In genomic region chr14:123446031-123446430, GRCm38 (mm10) we compare ENCODE assay signal across 32 mouse cellular contexts.
DNase-seq lines count a peak whose midpoint lies in the region; ATAC-seq and TF ChIP-seq lines count a peak whose summit lies in the region.
"Had no signal": no experiment of that assay in that cellular context is flagged by ENCODE, and none has a peak within 500 bp of the region (broad histone marks: within the 10 kb centered on the region; RNA-seq: fewer than 3 reads in every experiment).

No protein-coding gene starts in this region.

- 0 out of 2 replicates have a peak, but pooled peaks have one; percentile 33 for ATAC-seq in kidney, embryonic 15.5 days (replicated peaks; ENCODE audit: low FRiP score)
- ATAC-seq in G1E (ENCODE audit: extremely low read depth, insufficient number of reproducible peaks, low FRiP score, poor library complexity, severe bottlenecking) = peak; percentile 47
- ATAC-seq in megakaryocyte, adult 5-6 weeks (ENCODE audit: poor library complexity, severe bottlenecking) = peak; percentile 21; the same call in 1 of the 2 replicates
- no peak for ATAC-seq in erythroid progenitor cell, adult 5-6 weeks (replicated peaks; ENCODE audit: low FRiP score, poor library complexity, severe bottlenecking)
- ATAC-seq: activated CD4-positive, CD25-positive, alpha-beta regulatory T cell, adult 4 months; forebrain, embryonic 13.5 days; hindbrain, postnatal 0 days; intestine, embryonic 15.5 days; midbrain, embryonic 13.5 days had no signal

- H3K27me3 ChIP-seq in kidney, embryonic 15.5 days = no peaks in the 10 kb centered on the region
- H3K27me3 ChIP-seq in G1E (ENCODE audit: insufficient read depth, low read length) = no peaks in the 10 kb centered on the region
- H3K27me3 ChIP-seq: embryonic facial prominence, embryonic 12.5 days; forebrain, embryonic 13.5 days; hindbrain, embryonic 12.5 days; intestine, embryonic 15.5 days; limb, embryonic 15.5 days; liver, embryonic 15.5 days; midbrain, embryonic 13.5 days had no signal

- no peak for DNase-seq in kidney, adult 11 months
- DNase-seq in G1E (ENCODE audit: low spot score) = no peak
- peak; percentile 88 for DNase-seq in adrenal gland, adult 8-10 months
- no peak for DNase-seq in left cerebral cortex, adult 8-10 months (ENCODE audit: low spot score in 2 of 2)
- no peak for DNase-seq in natural killer cell, adult 2 months (ENCODE audit: low spot score in 2 of 2)
- DNase-seq: cerebellum, adult 11 months; cerebellum, adult 9-10 months; cerebellum, postnatal 36 days; gastrocnemius, postnatal 25 days; heart, adult 11 months; heart, postnatal 36 days; kidney, adult 8-10 months; kidney, postnatal 10 days; layer of hippocampus, postnatal 36 days; lung, embryonic 14.5 days; right cerebral cortex, adult 18-20 months; spleen, adult 18-20 months; thymus, postnatal 14 days had no signal

- 82% methylated on average over 1 of the region's 1 CpGs for WGBS in kidney, embryonic 15.5 days

- TF ChIP-seq CTCF in G1E (IDR thresholded peaks at IDR 0.05; ENCODE audit: low read depth, low read length) = no peak

- no peaks in the 10 kb centered on the region for H3K4me1 ChIP-seq in kidney, embryonic 15.5 days
- H3K4me1 ChIP-seq in G1E (ENCODE audit: insufficient read depth, low read depth, low read length) = no peaks in the 10 kb centered on the region
- H3K4me1 ChIP-seq: embryonic facial prominence, embryonic 12.5 days; forebrain, embryonic 13.5 days; hindbrain, embryonic 12.5 days; intestine, embryonic 15.5 days; limb, embryonic 10.5 days; limb, embryonic 15.5 days; liver, embryonic 15.5 days; midbrain, embryonic 13.5 days had no signal

- H3K36me3 ChIP-seq in kidney, embryonic 15.5 days = no peaks in the 10 kb centered on the region
- H3K36me3 ChIP-seq in G1E (replicated peaks) = no peaks in the 10 kb centered on the region
- H3K36me3 ChIP-seq: embryonic facial prominence, embryonic 12.5 days; hindbrain, embryonic 12.5 days; intestine, embryonic 15.5 days; limb, embryonic 10.5 days; limb, embryonic 15.5 days; liver, embryonic 15.5 days; midbrain, embryonic 13.5 days had no signal

- no peak overlapping the region for H3K9ac ChIP-seq in kidney, embryonic 15.5 days
- H3K9ac ChIP-seq: embryonic facial prominence, embryonic 12.5 days; forebrain, embryonic 13.5 days; hindbrain, embryonic 12.5 days; intestine, embryonic 15.5 days; limb, embryonic 15.5 days; liver, embryonic 15.5 days; lung, embryonic 14.5 days; midbrain, embryonic 13.5 days had no signal

- no peak overlapping the region for H3K27ac ChIP-seq in kidney, embryonic 15.5 days
- H3K27ac ChIP-seq: embryonic facial prominence, embryonic 12.5 days; forebrain, embryonic 13.5 days; hindbrain, embryonic 12.5 days; hindbrain, postnatal 0 days; intestine, embryonic 15.5 days; limb, embryonic 10.5 days; limb, embryonic 15.5 days; liver, embryonic 15.5 days; midbrain, embryonic 13.5 days had no signal

- no peak overlapping the region for H3K4me2 ChIP-seq in kidney, embryonic 15.5 days
- H3K4me2 ChIP-seq: embryonic facial prominence, embryonic 12.5 days; forebrain, embryonic 13.5 days; heart, embryonic 11.5 days; hindbrain, embryonic 12.5 days; intestine, embryonic 15.5 days; limb, embryonic 15.5 days; liver, embryonic 15.5 days; lung, embryonic 14.5 days; midbrain, embryonic 13.5 days had no signal

- H3K9me3 ChIP-seq in kidney, embryonic 15.5 days (replicated peaks) = no peaks in the 10 kb centered on the region
- peaks cover 4% of the 10 kb centered on the region for H3K9me3 ChIP-seq in G1E (replicated peaks)
- H3K9me3 ChIP-seq: embryonic facial prominence, embryonic 12.5 days; forebrain, embryonic 13.5 days; hindbrain, embryonic 12.5 days; intestine, embryonic 15.5 days; limb, embryonic 10.5 days; limb, embryonic 15.5 days; liver, embryonic 15.5 days; midbrain, embryonic 13.5 days had no signal

- no peak overlapping the region for H3K4me3 ChIP-seq in kidney, embryonic 15.5 days (replicated peaks)
- H3K4me3 ChIP-seq in G1E (ENCODE audit: low read depth, low read length) = no peak overlapping the region
- H3K4me3 ChIP-seq: embryonic facial prominence, embryonic 12.5 days; forebrain, embryonic 13.5 days; hindbrain, embryonic 12.5 days; intestine, embryonic 15.5 days; limb, embryonic 10.5 days; limb, embryonic 15.5 days; liver, embryonic 15.5 days; midbrain, embryonic 13.5 days had no signal
